Mouse (Mus musculus) T-helper 2 cell (primary cell): Measurements from ENCODE around the gene Tspan1.

Source experiments
- in situ Hi-C: fragments of 300-600 bp; cut with MboI, MseI; formaldehyde crosslinking; loops from one replicate; pipeline ENCODE4 v1.15.1; 2025; ENCODE audit warnings: high pct_unique_total_duplicates

The Tspan1 gene

GRCm38 (mm10) chr4:116167404-116167803, at the start of gene Tspan1:
Tspan1 (minus strand) TSS chr4:116167601.
- in situ Hi-C loops = no loop called here

GRCm38 (mm10) chr4:116217046-116217445, 49.6 kb upstream of the Tspan1 start:
- in situ Hi-C loops = no loop called here

- in situ Hi-C loops = no loop called here
Observed at GRCm38 (mm10) chr4:116215895-116216605, 48.6 kb upstream of the Tspan1 start.

- in situ Hi-C loops = no loop called here
Observed at GRCm38 (mm10) chr4:116208891-116209290, 41.5 kb upstream of the Tspan1 start.

GRCm38 (mm10) chr4:116206531-116206930, 39.1 kb upstream of the Tspan1 start:
- in situ Hi-C loops = no loop called here

GRCm38 (mm10) chr4:116204422-116204821, 37.0 kb upstream of the Tspan1 start:
- in situ Hi-C loops = no loop called here

- in situ Hi-C loops = no loop called here
Observed at GRCm38 (mm10) chr4:116198422-116198821, 31.0 kb upstream of the Tspan1 start.

- in situ Hi-C loops = no loop called here
Observed at GRCm38 (mm10) chr4:116193583-116194383, 26.4 kb upstream of the Tspan1 start.

- in situ Hi-C loops = no loop called here
Observed at GRCm38 (mm10) chr4:116192286-116192835, 25.0 kb upstream of the Tspan1 start.

- in situ Hi-C loops = no loop called here
Observed at GRCm38 (mm10) chr4:116185083-116185482, 17.7 kb upstream of the Tspan1 start.

- in situ Hi-C loops = no loop called here
Observed at GRCm38 (mm10) chr4:116182745-116183144, 15.3 kb upstream of the Tspan1 start.

GRCm38 (mm10) chr4:116182079-116182478, 14.7 kb upstream of the Tspan1 start:
- in situ Hi-C loops = no loop called here

GRCm38 (mm10) chr4:116177140-116177539, 9.7 kb upstream of the Tspan1 start:
- in situ Hi-C loops = no loop called here

- in situ Hi-C loops = no loop called here
Observed at GRCm38 (mm10) chr4:116176543-116176988, 9.2 kb upstream of the Tspan1 start.

- in situ Hi-C loops = no loop called here
Observed at GRCm38 (mm10) chr4:116175711-116176542, 8.5 kb upstream of the Tspan1 start.

GRCm38 (mm10) chr4:116175136-116175535, 7.7 kb upstream of the Tspan1 start:
- in situ Hi-C loops = no loop called here

- in situ Hi-C loops = no loop called here
Observed at GRCm38 (mm10) chr4:116174466-116175116, 7.2 kb upstream of the Tspan1 start.

GRCm38 (mm10) chr4:116173752-116174151, 6.4 kb upstream of the Tspan1 start:
- in situ Hi-C loops = no loop called here

GRCm38 (mm10) chr4:116173072-116173471, 5.7 kb upstream of the Tspan1 start, which contains the start of the genes 1700042G07Rik and Gm49337:
1700042G07Rik (plus strand) TSS chr4:116173372.
Gm49337 (plus strand) TSS chr4:116173384.
- in situ Hi-C loops = no loop called here

- in situ Hi-C loops = no loop called here
Observed at GRCm38 (mm10) chr4:116169353-116169672, 1.9 kb upstream of the Tspan1 start.
